Mouse (Mus musculus) embryonic fibroblast, embryonic 13.5 days (primary cell): ENCODE measurements at regions not wholly inside any gene's neighbourhood (a gene's known extent, or its start where the extent isn't known, plus 50 kb on each side); places are given as distances from the start of the nearest gene placed in this dataset.

Source experiments
- CTCF ChIP-seq: IDR thresholded peaks from 2 replicates; pipeline ENCODE4 v1.5.1; 2011; ENCODE audit warnings: mild to moderate bottlenecking, control low read depth, low read length, moderate library complexity, borderline replicate concordance; ENCODE audit not compliant: insufficient read depth
- POLR2A ChIP-seq: IDR thresholded peaks from 2 replicates; pipeline ENCODE4 v1.6.1; 2011; ENCODE audit warnings: low read depth, mild to moderate bottlenecking, control low read depth, low read length, moderate library complexity

DNA sequence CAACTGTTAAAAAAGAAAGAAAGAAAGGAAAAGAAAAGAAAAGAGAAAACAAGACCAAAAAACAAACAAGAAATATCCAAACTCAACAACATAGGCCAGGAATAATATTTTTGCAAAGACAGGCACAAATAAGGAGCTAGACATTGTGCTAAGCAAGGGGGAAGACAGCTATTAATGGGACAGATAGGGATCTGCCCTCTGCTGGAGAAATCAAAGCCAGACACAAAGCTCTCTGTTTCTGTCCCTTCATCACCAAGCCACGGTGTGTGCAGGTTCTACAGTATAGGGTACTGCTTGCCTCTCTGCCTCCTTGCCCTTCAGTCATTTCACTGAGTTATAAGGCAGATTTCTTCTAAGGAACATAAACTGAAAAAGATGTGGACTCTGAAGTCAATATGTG lies 57.8 kb upstream of the Chchd3 start:
- TF ChIP-seq POLR2A (no peak), CTCF (no peak)
